Mouse (Mus musculus) leukemia stem cell, adult 10-12 weeks (primary cell): Measurements from ENCODE around the gene Rsad1. TPM values are rescaled to one million over a fixed set of nuclear protein-coding genes. Genes with fewer than 3 reads are reported as not detected.

Experiments used
- polyA plus RNA-seq: library from polyadenylated mRNA; stranded (reverse); fragments of >175 nt; gene quantifications from 2 replicates; pipeline ENCODE4 v1.2.3, GENCODE M21; 2012; ENCODE audit warnings: low replicate concordance

The Rsad1 gene
- 0.38 and 0.81 TPM in 2 replicates for polyA plus RNA-seq

DNA sequence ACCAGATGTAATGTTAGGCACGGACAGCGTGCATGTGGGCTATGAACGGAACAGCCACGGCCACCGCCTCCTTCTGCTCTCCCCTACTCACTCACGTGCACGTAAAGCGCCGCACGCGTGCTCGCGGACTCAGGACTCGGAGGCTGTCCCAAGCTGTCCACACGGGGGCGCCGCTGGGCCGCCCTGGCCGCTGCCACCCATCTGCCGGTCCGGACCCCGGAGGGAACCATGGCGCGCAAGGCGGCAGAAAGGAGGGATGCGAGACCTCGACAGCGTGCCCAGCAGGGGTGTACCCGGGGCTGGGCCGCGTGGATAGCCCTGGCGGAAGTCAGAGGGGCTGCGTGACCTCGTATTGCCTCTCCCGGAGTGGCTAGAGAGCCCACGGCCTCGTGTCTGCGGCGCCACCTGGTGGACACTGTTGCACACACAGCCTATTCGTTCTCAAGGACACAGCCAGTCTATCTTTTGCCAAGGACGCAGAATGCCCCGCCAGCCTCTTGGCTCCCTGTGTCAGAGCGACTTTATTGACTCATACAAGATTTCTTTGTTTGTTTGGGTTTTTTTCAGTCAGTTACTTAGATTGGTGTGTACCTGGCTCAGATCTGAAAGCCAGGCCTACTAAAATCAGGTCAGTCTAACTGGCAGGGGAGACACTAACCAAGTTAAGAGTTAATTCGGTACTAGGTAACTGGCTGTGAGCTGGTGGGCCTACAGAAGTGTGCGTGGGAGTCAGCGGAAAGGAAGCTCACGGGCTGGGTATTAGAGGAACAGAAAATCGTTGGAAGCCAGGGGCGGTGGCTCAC, at the start of gene Rsad1:
Gene Rsad1 (minus strand): TSS at position 368 of the 803 bp plus-strand sequence.

DNA sequence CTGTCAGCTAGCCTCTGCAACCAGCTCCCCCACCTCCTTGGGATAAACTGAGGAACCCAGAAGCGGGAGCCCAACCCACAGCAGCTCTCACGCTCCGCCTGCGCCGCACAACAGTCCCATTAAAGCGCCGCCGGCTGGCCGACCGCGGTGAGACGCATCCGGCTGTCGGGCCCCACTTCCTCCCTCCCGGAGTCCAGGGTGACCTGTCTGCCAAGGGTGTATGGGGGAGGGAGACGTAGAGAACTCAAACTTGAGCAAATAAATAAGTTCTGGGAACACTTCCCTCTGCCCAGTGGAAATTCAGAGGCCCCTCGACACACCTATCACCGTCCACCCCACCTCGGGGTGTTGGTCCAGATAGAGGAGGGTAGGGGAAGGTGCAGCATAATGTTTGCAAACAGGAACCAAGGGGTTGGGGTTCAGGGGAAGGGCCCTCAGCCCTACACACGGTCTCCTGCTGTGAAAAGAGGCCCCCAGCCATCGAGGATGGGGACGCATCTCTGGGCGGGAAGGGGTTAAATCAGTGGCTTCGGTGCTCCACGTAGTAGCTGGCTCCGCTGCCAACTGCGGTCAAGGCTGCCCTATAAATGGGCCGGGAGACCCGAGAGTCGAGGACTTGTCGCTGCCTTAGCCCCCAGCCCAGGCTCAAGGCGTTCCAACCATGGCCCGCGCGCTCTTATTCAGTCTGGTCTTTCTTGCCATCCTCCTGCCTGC, 15.5 kb upstream of the Rsad1 start, which contains the start of gene Chad:
Gene Chad (plus strand): TSS at position 611 of the 714 bp plus-strand sequence.

GRCm38 (mm10) chr11:94521219-94521843, 27.7 kb downstream of the Rsad1 start, which contains the start of gene Mycbpap:
Gene Mycbpap, minus strand, starts transcription at chr11:94521742.

DNA sequence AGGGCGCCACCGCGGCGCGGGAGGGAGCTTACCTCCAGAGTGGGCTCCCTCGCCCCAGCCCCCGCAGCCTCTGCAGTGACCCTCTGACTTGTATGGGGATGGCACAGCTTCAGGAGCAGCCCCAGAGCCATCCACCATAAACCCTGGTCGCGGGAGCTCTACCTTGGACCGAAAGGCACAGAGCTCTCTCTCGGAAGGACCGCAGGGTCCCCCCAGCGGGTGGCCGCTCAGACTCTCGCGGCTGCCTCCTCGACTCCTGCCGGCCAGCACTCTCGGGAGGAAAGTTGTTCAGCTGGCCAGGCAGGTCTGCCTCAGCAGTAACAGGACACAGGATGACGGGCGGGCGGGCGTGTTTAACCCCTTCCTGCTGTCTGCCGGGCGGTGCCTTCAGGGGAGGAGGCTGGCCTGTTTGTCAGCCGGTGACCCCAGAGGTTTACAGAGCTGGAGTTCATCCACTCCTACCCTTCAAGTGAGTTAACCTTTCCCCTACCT, 49.3 kb downstream of the Rsad1 start, which contains the start of gene Epn3:
Gene Epn3 (minus strand): TSS at position 314 of the 492 bp plus-strand sequence.

Other genes starting within 250 kb of the Rsad1 start
- gene Luc7l3, start 227.3 kb downstream of the Rsad1 start, polyA plus RNA-seq = 6.1 and 22.5 TPM in 2 replicates
- 36.3 and 54.4 TPM in 2 replicates for gene Ankrd40, start 221.3 kb downstream of the Rsad1 start, polyA plus RNA-seq
- gene Abcc3, start 156.3 kb downstream of the Rsad1 start, polyA plus RNA-seq = 2.4 and 6.9 TPM in 2 replicates
- gene Cacna1g, start 75.1 kb downstream of the Rsad1 start, polyA plus RNA-seq = 10.0 and 13.3 TPM in 2 replicates
- gene Spata20, start 63.1 kb downstream of the Rsad1 start, polyA plus RNA-seq = not detected in 2 replicates
- not detected in 2 replicates for gene Epn3, start 49.3 kb downstream of the Rsad1 start, polyA plus RNA-seq
- not detected in 2 replicates for gene Mycbpap, start 27.5 kb downstream of the Rsad1 start, polyA plus RNA-seq
- gene Chad, start 15.8 kb upstream of the Rsad1 start, polyA plus RNA-seq = 0.27 TPM in 1 of 2 replicates, not detected in the other
- 52.4 and 61.1 TPM in 2 replicates for gene Acsf2, start 52.6 kb upstream of the Rsad1 start, polyA plus RNA-seq
- gene Lrrc59, start 80.5 kb upstream of the Rsad1 start, polyA plus RNA-seq = 108 and 211 TPM in 2 replicates
- gene Mrpl27, start 104.5 kb upstream of the Rsad1 start, polyA plus RNA-seq = 24.1 and 26.9 TPM in 2 replicates
- 3.7 and 12.1 TPM in 2 replicates for gene Eme1, start 104.7 kb upstream of the Rsad1 start, polyA plus RNA-seq
- 11.8 and 17.3 TPM in 2 replicates for gene Xylt2, start 128.3 kb upstream of the Rsad1 start, polyA plus RNA-seq
- not detected in 2 replicates for gene Gm11541, start 155.2 kb upstream of the Rsad1 start, polyA plus RNA-seq
- not detected in 2 replicates for gene Cdc34b, start 192.5 kb upstream of the Rsad1 start, polyA plus RNA-seq
- gene Tmem92, start 233.4 kb upstream of the Rsad1 start, polyA plus RNA-seq = not detected in 2 replicates